Mouse (Mus musculus) urinary bladder, postnatal 36 days (tissue): Measurements from ENCODE around the gene Nap1l4.

ENCODE experiments used
- DNase-seq, 2 experiments: peaks; one replicate each; pipeline ENCODE4 v3.0.0; 2022; ENCODE audit warnings: low spot score in 2 of 2, mixed read lengths in 1 of 2

The Nap1l4 gene

DNA sequence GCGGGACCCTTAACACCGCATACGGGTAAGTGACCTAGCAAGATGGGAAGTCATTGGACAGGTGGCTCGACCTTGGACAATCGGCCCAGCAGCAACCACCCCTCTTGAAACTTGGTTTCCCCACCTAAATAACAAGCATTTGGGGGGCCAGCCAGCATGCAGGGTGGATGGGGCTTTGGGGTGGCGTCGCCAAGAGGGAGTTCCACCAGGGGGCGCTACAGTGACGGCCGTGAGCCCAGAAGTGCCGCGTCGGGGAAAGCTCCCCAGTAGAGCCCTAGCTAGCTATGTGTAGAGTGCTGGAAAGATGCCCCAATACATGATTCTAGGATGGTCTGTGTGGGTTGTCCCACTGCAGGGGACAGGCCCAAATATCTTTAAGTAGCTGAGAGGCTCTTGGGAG is 68.4 kb downstream of the Nap1l4 start:
- DNase-seq = peak; percentile 53 to 59

DNA sequence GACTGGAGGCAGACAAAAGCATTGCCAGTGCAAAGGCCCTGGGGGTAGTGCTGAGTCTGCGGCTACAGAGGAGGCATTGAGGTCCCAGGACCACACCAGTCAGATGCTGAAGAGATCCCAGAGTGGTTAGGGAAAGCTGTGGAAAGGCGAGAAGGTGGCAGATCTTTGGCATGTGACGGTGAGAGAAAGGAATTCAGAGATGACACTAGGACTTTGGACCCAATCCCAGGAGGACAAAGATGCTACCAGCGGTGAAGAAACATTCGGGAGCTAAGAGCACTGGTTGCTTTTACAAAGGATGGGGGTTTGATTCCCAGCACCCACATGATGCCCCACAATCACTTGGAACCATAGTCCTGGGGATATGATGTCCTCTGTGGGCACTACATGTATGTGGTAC is 71.1 kb downstream of the Nap1l4 start:
- no peak for DNase-seq

- DNase-seq = no peak
Measured at GRCm38 (mm10) chr7:143476702-143477335, 72.1 kb downstream of the Nap1l4 start.

GRCm38 (mm10) chr7:143475876-143476275 is 73.0 kb downstream of the Nap1l4 start:
- DNase-seq = peak in 1 of 2 experiments; percentile 47

DNA sequence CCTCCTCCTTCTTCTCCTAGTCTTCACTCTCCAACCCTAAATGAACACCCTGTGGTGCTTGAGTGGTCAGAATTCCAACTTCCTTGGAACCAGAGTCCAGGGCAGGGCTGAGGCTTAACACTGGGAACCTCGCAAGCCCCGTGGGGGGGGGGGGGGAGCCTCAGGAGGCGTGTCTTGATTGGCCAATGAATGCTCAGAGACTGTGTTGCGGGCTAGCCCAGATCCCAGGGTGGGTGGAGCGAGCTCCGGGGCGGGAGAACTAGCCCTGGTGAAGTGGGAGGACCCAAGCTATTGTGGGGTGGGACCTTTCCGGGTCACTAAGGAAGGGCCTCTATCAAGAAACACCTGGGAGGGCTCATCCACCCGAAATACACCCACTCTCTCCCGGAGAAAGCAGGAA is 74.1 kb downstream of the Nap1l4 start:
- no peak for DNase-seq

GRCm38 (mm10) chr7:143473347-143474101 is 75.4 kb downstream of the Nap1l4 start, which contains the start of gene Slc22a18:
TSS of gene Slc22a18 (plus strand) at chr7:143473736.
- peak; percentile 68 to 72 for DNase-seq

GRCm38 (mm10) chr7:143469946-143470345 is 79.0 kb downstream of the Nap1l4 start:
- peak; percentile 56 to 75 for DNase-seq

DNA sequence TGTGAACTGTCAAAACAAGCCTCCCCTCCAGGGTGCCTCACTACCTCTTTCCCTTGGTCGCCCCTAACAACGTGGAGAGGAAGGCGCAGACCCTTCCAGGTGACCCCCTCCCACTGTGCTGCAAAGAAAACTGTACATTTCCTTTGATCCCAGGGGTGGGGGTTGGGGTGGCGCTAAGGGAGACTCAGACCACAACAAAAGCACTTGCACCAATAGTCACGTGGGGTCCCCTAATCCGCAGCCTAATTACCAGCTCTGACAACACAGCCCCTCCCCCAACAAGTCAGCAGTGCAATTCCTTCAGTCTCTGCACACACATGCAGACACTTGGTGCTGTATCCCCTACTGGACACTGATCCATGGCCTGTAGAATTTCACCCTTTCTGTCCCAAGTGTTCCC is 81.2 kb downstream of the Nap1l4 start:
- no peak for DNase-seq

GRCm38 (mm10) chr7:143466099-143466677 is 82.7 kb downstream of the Nap1l4 start:
- DNase-seq = peak; percentile 70 to 75

DNA sequence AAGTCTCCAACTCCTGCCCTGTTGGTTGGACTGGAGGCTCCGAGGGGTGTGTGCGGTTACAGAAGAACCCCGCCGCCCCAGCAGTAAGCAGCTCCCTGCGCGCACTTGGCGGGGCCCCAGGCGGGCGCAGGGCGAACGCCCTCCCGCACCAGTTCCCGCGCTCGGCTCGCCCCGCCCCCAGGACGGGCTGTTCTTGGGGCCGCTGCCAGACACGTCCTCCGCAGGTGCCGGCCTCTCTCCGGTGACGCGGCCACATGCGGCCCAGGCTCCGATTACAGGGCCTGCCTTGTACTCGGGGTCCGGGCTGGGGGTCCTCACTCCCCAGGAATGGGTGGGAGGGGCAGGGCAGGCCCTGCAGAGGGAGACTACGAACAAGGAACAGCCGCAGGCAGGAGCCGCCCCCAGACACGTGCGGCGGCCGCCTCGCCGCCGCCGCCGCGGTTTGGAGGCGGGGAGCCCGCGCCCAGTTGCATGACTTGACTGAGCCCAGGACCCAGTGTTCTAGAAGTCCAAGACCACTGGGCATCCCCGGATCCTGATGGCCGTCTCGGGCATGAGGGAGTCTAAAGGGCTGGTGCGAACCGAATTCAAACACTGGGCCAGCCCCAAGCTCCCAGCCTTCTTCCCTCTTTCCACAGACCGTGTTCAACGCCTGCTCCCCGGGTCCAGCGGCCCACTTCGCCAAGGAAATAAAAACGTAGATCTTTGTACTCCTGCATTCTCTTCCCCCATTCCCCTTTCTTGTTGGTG is 83.9 kb downstream of the Nap1l4 start:
- no peak for DNase-seq

DNA sequence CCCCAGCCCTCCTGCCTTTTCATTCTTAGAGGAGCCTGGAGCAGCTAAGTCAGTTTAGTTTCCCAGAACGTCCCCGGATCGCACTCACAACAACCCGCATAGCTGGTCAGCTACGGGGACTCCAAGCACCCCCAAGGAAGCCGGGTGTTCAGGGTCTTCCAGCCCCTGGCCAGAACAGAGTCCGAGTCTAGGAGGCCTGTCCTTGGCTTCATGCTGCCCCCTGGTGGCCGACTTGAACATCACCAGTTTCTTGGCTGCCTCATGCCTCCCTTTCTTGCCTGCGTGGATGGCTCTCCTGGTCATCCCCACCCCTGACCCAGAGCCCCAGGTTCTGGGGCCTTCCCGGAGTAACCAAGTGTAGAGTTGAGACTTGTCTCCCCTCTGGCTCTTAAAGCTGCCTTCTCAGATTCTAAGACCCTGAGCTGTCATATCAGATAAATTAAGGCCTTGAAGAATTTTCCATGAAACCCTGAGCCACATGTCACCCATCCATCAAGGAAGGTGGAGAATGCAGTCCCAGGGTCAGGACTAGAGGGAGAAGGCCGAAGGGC is 85.0 kb downstream of the Nap1l4 start:
- DNase-seq = peak; percentile 67 to 80
